Mouse (Mus musculus): Measurements from ENCODE around the gene Asb4. TPM values are rescaled to one million over a fixed set of nuclear protein-coding genes. Genes with fewer than 3 reads are reported as not detected.

The Asb4 gene
- total RNA-seq, 2 experiments from 2014 or later: 0.66 to 0.79 TPM

Other genes with a start within 250 kb of the Asb4 start
- not detected for gene Pon1, start 189.4 kb upstream of the Asb4 start, total RNA-seq (2021)
- gene Pon3, start 127.1 kb upstream of the Asb4 start, total RNA-seq (2021): 1 to 10 TPM; 2.1 to 2.4 TPM
- 10 to 100 TPM; 26.7 to 29.3 TPM for gene Pon2, start 84.9 kb upstream of the Asb4 start, total RNA-seq (2021)
- 10 to 100 TPM in 1 of 2 experiments, 1 to 10 TPM in 1; 9.4 to 10.6 TPM for gene Pdk4, start 112.9 kb downstream of the Asb4 start, total RNA-seq (2021)

Data from left cerebral cortex, postnatal 14 days (tissue).